Mouse (Mus musculus) forebrain, embryonic 12.5 days (tissue): ENCODE results near the gene Akr1cl. TPM values are rescaled to one million over a fixed set of nuclear protein-coding genes. Genes with fewer than 3 reads are reported as not detected.
"Not testable (repeated sequence)": the region's sequence is repeated elsewhere in the genome, so short reads cannot be mapped to it uniquely, and the experiment has no call there.

Source experiments
- ATAC-seq: fragments of 200-750 bp; cut with Nextera tagmentation; 2 replicates; pipeline ENCODE4 v1.8.0; 2017; ENCODE audit warnings: moderate TSS enrichment; ENCODE audit not compliant: low FRiP score
- H3K27ac ChIP-seq: fragments of 300-500 bp; sonication (generic); 2 replicates; pipeline ENCODE4 v1.5.1; 2016; ENCODE audit warnings: mild to moderate bottlenecking
- H3K27me3 ChIP-seq: fragments of 300-500 bp; sonication (generic); 2 replicates; pipeline ENCODE4 v1.6.1; 2016; ENCODE audit warnings: mild to moderate bottlenecking
- H3K36me3 ChIP-seq: fragments of 300-500 bp; sonication (generic); replicated peaks from 2 replicates; pipeline ENCODE4 v1.6.1; 2016; ENCODE audit warnings: mild to moderate bottlenecking
- H3K4me1 ChIP-seq: fragments of 300-500 bp; sonication (generic); 2 replicates; pipeline ENCODE4 v1.6.1; 2016
- H3K4me2 ChIP-seq: fragments of 300-500 bp; sonication (generic); 2 replicates; pipeline ENCODE4 v1.6.1; 2016; ENCODE audit warnings: mild to moderate bottlenecking, moderate library complexity
- H3K4me3 ChIP-seq: fragments of 300-500 bp; sonication (generic); replicated peaks from 2 replicates; pipeline ENCODE4 v1.5.1; 2016; ENCODE audit warnings: mild to moderate bottlenecking
- H3K9ac ChIP-seq: fragments of 300-500 bp; sonication (generic); 2 replicates; pipeline ENCODE4 v1.6.1; 2016; ENCODE audit warnings: mild to moderate bottlenecking
- H3K9me3 ChIP-seq: fragments of 300-500 bp; sonication (generic); 2 replicates; pipeline ENCODE4 v1.6.1; 2016
- WGBS: fragments of 180-500 bp; shearing (Covaris S2); methylation state at CpG from one replicate; pipeline ENCODE4 v1.1.7; 2016; 5-methylcytosine and 5-hydroxymethylcytosine counted together
- polyA plus RNA-seq: library from polyadenylated mRNA; unstranded; fragments of >200 nt; fragmentation: Nextera tagmentation; extraction: Ambion mirVana; gene quantifications from 2 replicates; pipeline ENCODE4 v1.2.1, GENCODE M21; 2016

The Akr1cl gene
- 0.13 TPM in 1 of 2 replicates, not detected in the other for polyA plus RNA-seq

DNA sequence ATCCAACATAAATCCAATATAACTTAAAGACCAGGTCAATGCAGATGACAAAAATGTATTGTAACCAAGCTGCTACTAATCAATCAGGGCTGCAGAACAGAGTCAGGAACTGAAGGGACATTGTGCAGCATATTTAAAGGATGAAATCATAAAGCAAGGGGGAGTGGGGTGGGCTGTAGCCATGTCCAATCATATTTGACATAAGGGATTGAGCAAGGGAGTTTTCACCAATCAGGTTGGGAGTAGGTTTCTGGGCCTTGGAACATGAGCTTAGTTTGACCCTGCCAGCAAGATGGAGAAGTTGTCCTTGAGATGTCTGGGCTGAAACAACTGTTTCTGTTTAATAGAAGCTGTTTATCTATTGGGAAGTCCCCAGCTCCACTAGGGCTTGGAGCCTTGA is at the start of gene Akr1cl:
Gene Akr1cl, minus strand, starts transcription at position 119 of the 400 bp plus-strand sequence.
- H3K9me3 ChIP-seq: no peaks in the 10 kb centered on the region
- H3K4me2 ChIP-seq: no peak within 1 kb of the TSS
- no peak for ATAC-seq
- no peak within 1 kb of the TSS for H3K9ac ChIP-seq
- no peaks in the 10 kb centered on the region for H3K4me1 ChIP-seq
- H3K27ac ChIP-seq: no peak within 1 kb of the TSS
- H3K4me3 ChIP-seq: no peak within 1 kb of the TSS
- no peaks in the 10 kb centered on the region for H3K27me3 ChIP-seq
- no peaks in the 10 kb centered on the region for H3K36me3 ChIP-seq

DNA sequence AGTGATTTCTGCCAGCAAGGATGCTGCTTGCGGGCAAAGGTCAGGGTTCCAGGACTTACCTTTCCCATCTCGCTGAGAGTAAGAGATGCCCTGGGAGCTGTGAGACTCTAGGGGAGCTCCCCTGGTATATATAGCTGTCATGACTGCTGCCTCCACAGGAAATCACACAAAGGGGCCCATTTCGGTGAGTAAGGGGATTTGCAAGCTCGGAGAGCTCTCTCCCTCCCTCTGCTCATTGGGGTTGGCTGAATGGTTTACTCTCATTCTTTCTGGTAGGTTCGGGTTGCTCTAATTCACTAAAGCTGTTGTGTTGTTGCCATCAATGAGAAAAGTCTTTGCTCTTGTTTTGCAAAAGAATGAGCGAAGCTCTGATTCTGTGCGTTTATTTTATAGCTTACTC is 49.6 kb upstream of the Akr1cl start, which contains the start of gene Crygb:
Gene Crygb, minus strand, starts transcription at position 101 of the 400 bp plus-strand sequence.
- H3K4me3 ChIP-seq: no peak within 1 kb of the TSS
- no peak within 1 kb of the TSS for H3K4me2 ChIP-seq
- H3K4me1 ChIP-seq: peaks cover 5% of the 10 kb centered on the region
- WGBS: 21% methylated on average over 7 of the region's 7 CpGs
- no peaks in the 10 kb centered on the region for H3K9me3 ChIP-seq
- no peak within 1 kb of the TSS for H3K9ac ChIP-seq
- H3K27ac ChIP-seq: no peak within 1 kb of the TSS
- ATAC-seq: no peak
- H3K27me3 ChIP-seq: no peaks in the 10 kb centered on the region
- no peaks in the 10 kb centered on the region for H3K36me3 ChIP-seq

DNA sequence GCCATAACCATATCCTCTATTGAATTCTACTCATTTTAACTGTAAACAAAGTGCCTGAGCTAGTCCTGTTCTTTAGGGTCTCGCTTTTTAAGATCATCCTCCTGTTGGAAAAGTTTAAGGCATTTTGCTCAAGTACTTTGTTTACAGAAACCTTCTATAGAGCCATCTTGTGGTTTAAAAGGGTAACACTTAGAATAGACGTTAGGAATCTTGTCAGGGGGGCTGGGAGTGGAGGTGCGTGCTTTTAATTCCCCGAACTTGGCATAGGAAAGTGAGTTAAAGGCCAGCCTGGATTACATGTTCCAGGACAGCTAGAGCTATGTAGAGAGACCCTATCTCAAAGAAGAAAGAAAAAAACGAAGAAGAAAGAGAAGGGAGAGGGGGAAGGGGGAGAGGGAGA is 43.0 kb upstream of the Akr1cl start:
- no peaks in the 10 kb centered on the region for H3K4me1 ChIP-seq

DNA sequence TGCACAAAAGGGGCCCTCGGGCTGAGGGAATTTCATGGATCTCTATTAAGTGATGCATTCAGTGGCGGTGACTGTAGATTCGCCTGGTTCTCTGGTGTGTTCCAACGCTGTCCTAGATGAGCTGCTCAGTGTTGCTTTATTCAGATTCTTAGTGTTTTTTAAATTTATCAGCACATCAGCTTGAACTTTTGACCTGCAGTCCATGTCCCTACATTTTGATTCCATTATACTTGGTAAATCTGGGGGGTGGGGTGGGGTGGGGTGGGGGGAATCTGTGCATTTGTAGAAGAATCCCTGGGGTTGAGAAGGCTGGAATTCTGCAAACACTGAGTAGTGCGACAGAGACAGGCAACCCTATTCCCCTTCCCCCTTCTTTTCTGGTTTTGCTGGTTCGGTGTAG is 41.0 kb upstream of the Akr1cl start, which contains the start of gene Crygc:
Gene Crygc, minus strand, starts transcription at position 101 of the 400 bp plus-strand sequence.
- H3K4me2 ChIP-seq: no peak within 1 kb of the TSS
- H3K4me1 ChIP-seq: no peaks in the 10 kb centered on the region
- WGBS: 58% methylated on average over 6 of the region's 6 CpGs
- H3K4me3 ChIP-seq: no peak within 1 kb of the TSS
- no peak within 1 kb of the TSS for H3K9ac ChIP-seq
- ATAC-seq: no peak
- H3K27ac ChIP-seq: no peak within 1 kb of the TSS
- H3K9me3 ChIP-seq: no peaks in the 10 kb centered on the region
- H3K36me3 ChIP-seq: no peaks in the 10 kb centered on the region
- no peaks in the 10 kb centered on the region for H3K27me3 ChIP-seq

More for the DNA sequence above, 43.0 kb upstream of the Akr1cl start:
- ATAC-seq: no peak
- Histone ChIP-seq H3K4me2 (no peak overlapping the region), H3K27me3 (no peaks in the 10 kb centered on the region), H3K27ac (no peak overlapping the region), H3K9me3 (no peaks in the 10 kb centered on the region), H3K9ac (no peak overlapping the region), H3K4me3 (no peak overlapping the region), H3K36me3 (no peaks in the 10 kb centered on the region)
- 23% methylated on average over 5 of the region's 5 CpGs for WGBS

DNA sequence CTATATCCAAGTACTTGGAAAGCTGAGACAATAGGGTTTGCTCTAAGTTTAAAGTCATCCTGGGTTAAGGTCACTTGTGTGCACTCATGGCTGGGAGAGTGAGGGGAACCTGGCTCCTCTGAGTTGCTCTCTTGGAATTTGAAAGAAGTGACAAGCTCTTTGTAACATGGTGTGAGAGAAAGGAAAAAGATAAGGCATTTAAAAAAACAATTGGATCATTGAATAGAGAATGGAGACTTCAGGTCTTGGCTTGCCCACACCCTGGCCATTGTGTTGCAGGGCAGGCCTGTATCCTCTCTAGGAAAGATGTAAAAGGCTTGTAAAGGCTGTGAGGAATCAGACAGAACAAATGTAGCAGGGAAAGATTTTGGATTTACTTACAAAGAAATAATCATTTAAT is 35.3 kb upstream of the Akr1cl start:
- no peak overlapping the region for H3K27ac ChIP-seq
- no peak overlapping the region for H3K4me3 ChIP-seq
- H3K4me2 ChIP-seq: no peak overlapping the region
- no peak for ATAC-seq
- H3K4me1 ChIP-seq: no peaks in the 10 kb centered on the region
- no peaks in the 10 kb centered on the region for H3K9me3 ChIP-seq
- no peaks in the 10 kb centered on the region for H3K27me3 ChIP-seq
- no peaks in the 10 kb centered on the region for H3K36me3 ChIP-seq
- no peak overlapping the region for H3K9ac ChIP-seq

DNA sequence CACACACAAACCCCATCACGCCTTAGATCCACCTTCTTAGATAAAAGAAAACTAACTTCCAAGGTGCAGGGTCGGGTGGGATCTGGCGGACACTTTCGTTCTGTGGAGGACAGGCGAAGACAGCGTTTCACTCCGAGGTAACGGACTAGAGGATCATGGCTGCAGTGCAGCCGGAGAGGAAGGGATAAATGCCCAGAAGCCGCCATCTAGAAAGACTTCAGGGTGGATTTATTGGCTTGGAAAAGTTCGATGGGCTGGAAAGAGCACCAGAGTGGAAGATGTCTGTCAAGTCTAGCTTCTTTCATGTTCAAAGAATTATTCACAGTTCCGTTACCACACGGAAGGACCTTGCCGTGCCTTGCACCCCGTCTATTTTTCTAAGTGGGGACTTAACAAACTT is 31.6 kb upstream of the Akr1cl start:
- H3K4me1 ChIP-seq: no peaks in the 10 kb centered on the region
- H3K9me3 ChIP-seq: no peaks in the 10 kb centered on the region
- H3K27ac ChIP-seq: no peak overlapping the region
- H3K9ac ChIP-seq: no peak overlapping the region
- WGBS: 79% methylated on average over 15 of the region's 15 CpGs
- H3K4me3 ChIP-seq: no peak overlapping the region
- no peaks in the 10 kb centered on the region for H3K27me3 ChIP-seq
- H3K4me2 ChIP-seq: no peak overlapping the region
- ATAC-seq: no peak
- no peaks in the 10 kb centered on the region for H3K36me3 ChIP-seq

DNA sequence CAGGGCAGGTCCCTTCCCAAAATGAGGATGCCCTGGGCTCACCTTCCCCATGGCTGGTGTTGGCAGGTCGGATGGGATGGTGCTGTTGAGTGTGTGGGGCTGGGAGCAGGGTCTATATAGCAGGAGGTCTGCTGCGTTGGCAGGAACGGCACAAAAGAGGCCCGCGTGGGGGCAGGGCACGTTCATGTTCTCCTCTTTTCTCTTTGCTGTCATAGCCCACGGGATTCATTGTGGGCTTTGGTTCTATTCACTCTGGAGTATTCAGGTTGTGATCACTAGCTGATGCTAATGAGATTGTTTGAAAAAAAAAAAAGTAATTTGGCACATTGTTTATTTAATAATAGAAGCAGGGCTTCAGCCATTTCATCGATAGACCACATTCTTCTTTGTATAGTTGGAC is 30.8 kb upstream of the Akr1cl start, which contains the start of gene Crygd:
Gene Crygd, minus strand, starts transcription at position 101 of the 400 bp plus-strand sequence.
- no peaks in the 10 kb centered on the region for H3K4me1 ChIP-seq
- H3K4me2 ChIP-seq: no peak within 1 kb of the TSS
- no peak within 1 kb of the TSS for H3K4me3 ChIP-seq
- H3K36me3 ChIP-seq: no peaks in the 10 kb centered on the region
- H3K27me3 ChIP-seq: no peaks in the 10 kb centered on the region
- no peaks in the 10 kb centered on the region for H3K9me3 ChIP-seq
- H3K27ac ChIP-seq: no peak within 1 kb of the TSS
- 49% methylated on average over 8 of the region's 8 CpGs for WGBS
- H3K9ac ChIP-seq: no peak within 1 kb of the TSS
- ATAC-seq: no peak

DNA sequence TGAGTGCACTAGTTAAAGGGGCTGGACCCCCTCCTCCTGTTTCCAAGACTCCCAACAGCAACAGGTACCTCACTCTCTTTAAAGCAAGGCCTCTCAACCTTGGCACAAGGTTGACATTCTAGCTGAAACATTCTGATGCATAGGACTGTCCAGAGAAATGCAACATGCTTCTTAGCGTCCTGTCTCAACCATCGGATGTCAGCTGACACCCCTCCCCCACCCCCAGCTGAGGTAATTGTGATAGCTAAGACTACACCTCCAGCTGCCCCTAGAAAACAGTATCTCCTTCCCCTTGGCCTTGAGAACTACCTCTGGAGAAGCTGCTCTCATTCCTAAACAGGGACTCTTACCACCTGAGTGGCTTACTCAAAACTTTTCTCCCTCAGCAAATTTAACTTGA is 19.6 kb upstream of the Akr1cl start:
- Histone ChIP-seq H3K4me1 (peaks cover 12% of the 10 kb centered on the region), H3K9me3 (no peaks in the 10 kb centered on the region), H3K27me3 (0 out of 2 replicates have a peak, but pooled peaks cover 6% of the 10 kb centered on the region), H3K36me3 (no peaks in the 10 kb centered on the region), H3K9ac (no peak overlapping the region), H3K27ac (no peak overlapping the region), H3K4me3 (no peak overlapping the region), H3K4me2 (no peak overlapping the region)
- ATAC-seq: no peak
- 37% methylated on average over 2 of the region's 2 CpGs for WGBS

DNA sequence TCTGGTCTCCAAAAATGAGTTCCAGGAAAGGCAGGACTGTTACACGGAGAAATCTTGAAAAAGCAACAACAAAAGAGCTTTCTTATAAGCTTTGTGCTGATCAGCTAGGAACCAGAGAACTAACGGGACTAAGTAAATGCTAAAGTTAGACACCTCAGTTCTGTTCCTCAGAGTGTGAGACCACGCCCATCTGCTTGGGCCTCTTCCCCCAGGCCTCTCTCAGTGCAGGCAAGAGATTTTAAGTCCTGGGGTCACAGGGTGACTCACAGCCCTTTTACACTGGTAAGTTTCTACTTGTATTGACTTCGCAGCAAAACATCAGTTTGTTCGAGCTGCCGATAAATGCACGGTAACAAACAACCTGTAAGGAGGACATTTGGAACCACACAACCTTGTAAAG is 19.1 kb upstream of the Akr1cl start:
- no peak overlapping the region for H3K27ac ChIP-seq
- no peak overlapping the region for H3K4me3 ChIP-seq
- H3K4me2 ChIP-seq: no peak overlapping the region
- no peaks in the 10 kb centered on the region for H3K36me3 ChIP-seq
- H3K27me3 ChIP-seq: 0 out of 2 replicates have a peak, but pooled peaks cover 6% of the 10 kb centered on the region
- WGBS: 53% methylated on average over 7 of the region's 7 CpGs
- H3K4me1 ChIP-seq: peaks cover 12% of the 10 kb centered on the region
- H3K9me3 ChIP-seq: no peaks in the 10 kb centered on the region
- no peak for ATAC-seq
- no peak overlapping the region for H3K9ac ChIP-seq

DNA sequence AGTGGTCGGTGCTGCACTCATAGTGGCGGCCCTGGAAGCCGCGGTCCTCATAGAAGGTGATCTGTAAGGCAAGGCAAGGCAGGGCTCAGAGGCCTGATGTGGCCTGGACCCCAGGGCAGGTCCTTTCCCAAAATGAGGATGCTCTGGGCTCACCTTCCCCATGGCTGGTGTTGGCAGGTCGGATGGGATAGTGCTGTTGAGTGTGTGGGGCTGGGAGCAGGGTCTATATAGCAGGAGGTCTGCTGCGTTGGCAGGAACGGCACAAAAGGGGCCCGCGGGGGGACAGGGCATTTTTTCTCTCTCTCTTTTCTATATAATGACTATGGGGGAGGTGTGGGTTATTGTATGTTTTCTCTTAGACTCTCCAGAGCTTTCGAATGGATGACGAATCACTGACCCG is 18.4 kb upstream of the Akr1cl start, which contains the start of gene Cryge:
Gene Cryge, minus strand, starts transcription at position 198 of the 400 bp plus-strand sequence.
- not testable (repeated sequence) for H3K36me3 ChIP-seq, H3K27me3 ChIP-seq, ATAC-seq, H3K9me3 ChIP-seq, H3K9ac ChIP-seq, H3K27ac ChIP-seq, H3K4me3 ChIP-seq, H3K4me2 ChIP-seq
- H3K4me1 ChIP-seq: peaks cover 12% of the 10 kb centered on the region
- WGBS: 40% methylated on average over 11 of the region's 12 CpGs

DNA sequence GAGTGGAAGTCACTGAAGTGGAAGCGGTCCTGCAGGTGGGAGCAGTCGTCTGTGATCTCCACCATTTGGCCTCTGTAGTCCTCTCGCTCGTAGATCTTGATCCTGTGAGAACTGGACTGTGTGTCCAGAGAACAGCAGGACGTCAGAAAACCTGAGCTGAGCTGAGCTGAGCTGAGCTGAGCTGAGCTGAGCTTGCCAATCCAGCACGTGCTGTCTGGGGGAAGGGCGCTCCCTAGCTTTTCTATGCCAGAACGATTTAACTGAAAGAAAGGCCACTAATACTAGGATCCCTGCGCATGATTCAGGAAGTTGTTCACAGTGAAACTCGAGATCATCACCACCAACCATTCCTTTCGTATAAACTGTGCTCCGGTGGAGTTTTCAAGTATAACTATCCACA is 16.2 kb upstream of the Akr1cl start:
- 0 out of 2 replicates have a peak, but pooled peaks cover 6% of the 10 kb centered on the region for H3K27me3 ChIP-seq
- H3K4me3 ChIP-seq: no peak overlapping the region
- H3K4me1 ChIP-seq: peaks cover 12% of the 10 kb centered on the region
- H3K9ac ChIP-seq: no peak overlapping the region
- no peak overlapping the region for H3K4me2 ChIP-seq
- H3K36me3 ChIP-seq: no peaks in the 10 kb centered on the region
- no peak for ATAC-seq
- H3K9me3 ChIP-seq: no peaks in the 10 kb centered on the region
- no peak overlapping the region for H3K27ac ChIP-seq
- 60% methylated on average over 12 of the region's 12 CpGs for WGBS

DNA sequence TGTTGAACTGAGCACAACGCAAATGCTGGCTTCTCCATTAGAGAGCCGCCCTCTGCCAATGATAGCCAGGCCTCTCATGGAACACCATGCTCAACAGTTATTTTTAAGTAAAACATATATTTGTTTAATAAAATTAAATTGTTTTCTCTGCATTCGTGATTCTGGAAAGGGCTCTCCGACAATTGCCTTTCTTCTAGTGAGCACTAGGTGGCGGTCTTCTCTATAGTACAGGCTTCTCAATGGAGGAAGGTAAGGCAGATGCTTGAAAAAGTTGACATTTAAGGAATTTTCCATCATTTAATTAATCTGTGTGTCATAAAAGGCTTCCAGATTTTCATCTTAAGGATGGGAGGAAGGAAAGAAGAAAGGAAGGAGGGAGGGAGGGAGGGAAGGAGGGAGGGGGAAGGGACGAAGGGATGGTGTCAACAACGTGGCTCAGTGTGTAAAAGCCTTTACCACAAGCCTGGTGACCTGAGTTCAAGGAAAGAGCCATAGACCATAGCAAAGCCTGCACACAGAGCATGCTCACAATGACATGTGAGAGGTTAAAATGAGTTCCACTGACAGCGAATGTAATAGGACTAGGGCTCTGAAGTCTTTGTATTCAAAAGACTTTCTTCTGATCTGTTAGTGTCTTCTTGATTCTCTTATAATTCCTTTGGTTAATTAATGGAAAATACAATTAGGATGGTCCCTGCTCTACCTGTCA is 14.0 kb upstream of the Akr1cl start:
- 0 out of 2 replicates have a peak, but pooled peaks cover 6% of the 10 kb centered on the region for H3K27me3 ChIP-seq
- 40% methylated on average over 8 of the region's 8 CpGs for WGBS
- no peak overlapping the region for H3K27ac ChIP-seq
- no peaks in the 10 kb centered on the region for H3K36me3 ChIP-seq
- peaks cover 7% of the 10 kb centered on the region for H3K4me1 ChIP-seq
- ATAC-seq: no peak; the same call in 1 of the 2 replicates
- no peak overlapping the region; the same call in 1 of the 2 replicates for H3K4me2 ChIP-seq
- no peaks in the 10 kb centered on the region for H3K9me3 ChIP-seq
- no peak overlapping the region for H3K9ac ChIP-seq
- no peak overlapping the region for H3K4me3 ChIP-seq

DNA sequence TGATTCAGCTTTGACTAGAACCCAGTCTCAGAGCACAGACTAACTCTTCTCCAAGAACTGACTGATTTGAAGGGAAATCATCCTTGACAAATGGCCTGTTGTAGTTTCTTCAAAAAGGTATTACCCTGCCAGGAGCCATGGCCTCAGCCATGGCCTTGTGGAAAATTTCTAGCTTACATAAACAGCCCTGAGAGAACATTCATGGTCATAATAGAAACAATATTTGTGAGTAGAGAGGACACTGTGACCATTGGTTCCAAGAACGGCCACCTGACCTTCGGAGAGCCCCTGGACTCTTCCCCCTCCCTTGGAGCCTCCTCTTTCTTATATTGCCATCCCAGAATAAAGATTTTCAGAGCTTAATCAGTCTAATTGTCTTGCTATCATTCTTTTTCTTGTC is 10.9 kb upstream of the Akr1cl start:
- 82% methylated on average over 2 of the region's 2 CpGs for WGBS

More for the DNA sequence above, 10.9 kb upstream of the Akr1cl start:
- no peaks in the 10 kb centered on the region for H3K27me3 ChIP-seq
- H3K9me3 ChIP-seq: no peaks in the 10 kb centered on the region
- no peak overlapping the region for H3K4me3 ChIP-seq
- H3K4me1 ChIP-seq: no peaks in the 10 kb centered on the region
- no peak for ATAC-seq
- no peak overlapping the region for H3K9ac ChIP-seq
- H3K27ac ChIP-seq: no peak overlapping the region
- H3K36me3 ChIP-seq: no peaks in the 10 kb centered on the region
- no peak overlapping the region for H3K4me2 ChIP-seq
